Mouse (Mus musculus) frontal cortex, postnatal 10 days (tissue): ENCODE measurements around the gene Gm17416.

Experiments used
- DNase-seq, 2 experiments: peaks; one replicate each; pipeline ENCODE4 v3.0.0; 2022; ENCODE audit warnings: low spot score in 2 of 2, mixed read lengths in 1 of 2

Gm17416 gene

GRCm38 (mm10) chr2:152569038-152569437 is at the start of gene Gm17416:
TSS of gene Gm17416 (plus strand) at chr2:152569338.
- DNase-seq = no peak

GRCm38 (mm10) chr2:152539944-152540710 is 29.0 kb upstream of the Gm17416 start, which contains the start of gene Defb29:
TSS of gene Defb29 (minus strand) at chr2:152540098.
- no peak for DNase-seq

GRCm38 (mm10) chr2:152541979-152542378 is 27.2 kb upstream of the Gm17416 start:
- no peak for DNase-seq

GRCm38 (mm10) chr2:152542897-152543296 is 26.2 kb upstream of the Gm17416 start:
- no peak for DNase-seq

- no peak for DNase-seq
Measured at GRCm38 (mm10) chr2:152543478-152543877, 25.7 kb upstream of the Gm17416 start.

- DNase-seq = peak; percentile 50 to 54
Measured at GRCm38 (mm10) chr2:152544691-152545090, 24.4 kb upstream of the Gm17416 start.

GRCm38 (mm10) chr2:152548124-152548523 is 21.0 kb upstream of the Gm17416 start:
- no peak for DNase-seq

- DNase-seq = peak; percentile 11 to 57
Measured at GRCm38 (mm10) chr2:152553774-152554423, 15.2 kb upstream of the Gm17416 start.

- no peak for DNase-seq
Measured at GRCm38 (mm10) chr2:152556655-152557054, 12.5 kb upstream of the Gm17416 start.

GRCm38 (mm10) chr2:152569881-152570280 is 743 bp downstream of the Gm17416 start:
- DNase-seq = no peak

GRCm38 (mm10) chr2:152570313-152570712 is 1.2 kb downstream of the Gm17416 start:
- no peak for DNase-seq

- DNase-seq = no peak
Measured at GRCm38 (mm10) chr2:152572114-152572794, 3.1 kb downstream of the Gm17416 start, which contains the start of gene Defb21. TSS of gene Defb21 (plus strand) at chr2:152572744.

GRCm38 (mm10) chr2:152573484-152573883 is 4.3 kb downstream of the Gm17416 start:
- DNase-seq = no peak

GRCm38 (mm10) chr2:152580107-152580506 is 11.0 kb downstream of the Gm17416 start, which contains the start of gene Defb19:
TSS of gene Defb19 (minus strand) at chr2:152580312.
- DNase-seq = no peak

- DNase-seq = no peak
Measured at GRCm38 (mm10) chr2:152580612-152581011, 11.5 kb downstream of the Gm17416 start.

GRCm38 (mm10) chr2:152586926-152587560 is 17.9 kb downstream of the Gm17416 start:
- DNase-seq = no peak

- no peak for DNase-seq
Measured at GRCm38 (mm10) chr2:152588450-152588849, 19.3 kb downstream of the Gm17416 start.

- DNase-seq = no peak
Measured at GRCm38 (mm10) chr2:152589021-152589420, 19.9 kb downstream of the Gm17416 start.

- DNase-seq = no peak
Measured at GRCm38 (mm10) chr2:152599299-152599698, 30.2 kb downstream of the Gm17416 start, which contains the start of gene Defb45. TSS of gene Defb45 (minus strand) at chr2:152599399.

GRCm38 (mm10) chr2:152600076-152600475 is 30.9 kb downstream of the Gm17416 start:
- DNase-seq = no peak

GRCm38 (mm10) chr2:152601275-152601960 is 32.3 kb downstream of the Gm17416 start:
- DNase-seq = no peak
